Mouse (Mus musculus): ENCODE data around the gene Paf1.

The Paf1 gene

GRCm38 (mm10) chr7:28392429-28393271, at the start of gene Paf1, which contains the start of gene Med29:
Gene Paf1 (plus strand): TSS chr7:28392951.
Gene Med29 (minus strand): TSS chr7:28392708.
- DNase-seq (ENCODE audit: low read depth in 2 of 2, low spot score in 2 of 2): peak; percentile 90 to 92

- DNase-seq (ENCODE audit: low read depth in 2 of 2, low spot score in 2 of 2): peak; percentile 73 to 77
These were observed 48.1 kb upstream of the Paf1 start for GRCm38 (mm10) chr7:28344637-28345036.

GRCm38 (mm10) chr7:28347746-28348145, 45.0 kb upstream of the Paf1 start:
- DNase-seq (ENCODE audit: low read depth in 2 of 2, low spot score in 2 of 2): no peak

GRCm38 (mm10) chr7:28348601-28349000, 44.1 kb upstream of the Paf1 start:
- no peak for DNase-seq (ENCODE audit: low read depth in 2 of 2, low spot score in 2 of 2)

- peak; percentile 97 for DNase-seq (ENCODE audit: low read depth in 2 of 2, low spot score in 2 of 2)
These were observed 42.4 kb upstream of the Paf1 start, which contains the start of gene Rps16 for GRCm38 (mm10) chr7:28350155-28350883. Gene Rps16 (plus strand): TSS chr7:28350652.

GRCm38 (mm10) chr7:28351676-28352191, 41.0 kb upstream of the Paf1 start:
- DNase-seq (ENCODE audit: low read depth in 2 of 2, low spot score in 2 of 2): no peak

- DNase-seq (ENCODE audit: low read depth in 2 of 2, low spot score in 2 of 2): no peak
These were observed 39.5 kb upstream of the Paf1 start for GRCm38 (mm10) chr7:28353267-28353666.

- DNase-seq (ENCODE audit: low read depth in 2 of 2, low spot score in 2 of 2): no peak
These were observed 38.6 kb upstream of the Paf1 start for GRCm38 (mm10) chr7:28354113-28354581.

GRCm38 (mm10) chr7:28354596-28354995, 38.2 kb upstream of the Paf1 start:
- no peak for DNase-seq (ENCODE audit: low read depth in 2 of 2, low spot score in 2 of 2)

GRCm38 (mm10) chr7:28355221-28355620, 37.5 kb upstream of the Paf1 start:
- DNase-seq (ENCODE audit: low read depth in 2 of 2, low spot score in 2 of 2): peak; percentile 41 to 57

- DNase-seq (ENCODE audit: low read depth in 2 of 2, low spot score in 2 of 2): no peak
These were observed 35.8 kb upstream of the Paf1 start for GRCm38 (mm10) chr7:28356981-28357380.

GRCm38 (mm10) chr7:28357984-28358383, 34.8 kb upstream of the Paf1 start:
- no peak for DNase-seq (ENCODE audit: low read depth in 2 of 2, low spot score in 2 of 2)

- no peak for DNase-seq (ENCODE audit: low read depth in 2 of 2, low spot score in 2 of 2)
These were observed 34.3 kb upstream of the Paf1 start for GRCm38 (mm10) chr7:28358431-28358830.

GRCm38 (mm10) chr7:28359854-28360253, 32.9 kb upstream of the Paf1 start:
- DNase-seq (ENCODE audit: low read depth in 2 of 2, low spot score in 2 of 2): no peak

GRCm38 (mm10) chr7:28360291-28360690, 32.5 kb upstream of the Paf1 start:
- no peak for DNase-seq (ENCODE audit: low read depth in 2 of 2, low spot score in 2 of 2)

GRCm38 (mm10) chr7:28361647-28362341, 31.0 kb upstream of the Paf1 start:
- no peak for DNase-seq (ENCODE audit: low read depth in 2 of 2, low spot score in 2 of 2)

- DNase-seq (ENCODE audit: low read depth in 2 of 2, low spot score in 2 of 2): no peak
These were observed 30.2 kb upstream of the Paf1 start for GRCm38 (mm10) chr7:28362441-28363060.

GRCm38 (mm10) chr7:28367663-28368275, 25.0 kb upstream of the Paf1 start:
- no peak for DNase-seq (ENCODE audit: low read depth in 2 of 2, low spot score in 2 of 2)

- no peak for DNase-seq (ENCODE audit: low read depth in 2 of 2, low spot score in 2 of 2)
These were observed 24.4 kb upstream of the Paf1 start for GRCm38 (mm10) chr7:28368276-28368920.

- no peak for DNase-seq (ENCODE audit: low read depth in 2 of 2, low spot score in 2 of 2)
These were observed 22.7 kb upstream of the Paf1 start for GRCm38 (mm10) chr7:28370051-28370450.
